Mouse (Mus musculus) heart, postnatal 36 days (tissue): ENCODE data around the gene Gm9747. TPM values are rescaled to one million over a fixed set of nuclear protein-coding genes. Genes with fewer than 3 reads are reported as not detected.
A peak's percentile ranks its signal among the peaks of the same experiment; 100 is the strongest.

Experiments
- DNase-seq, 2 experiments: peaks; one replicate each; pipeline ENCODE4 v3.0.0; 2021 to 2022
- intact Hi-C: fragments of 180-260 bp; cut with DNase I; formaldehyde crosslinking; loops from one replicate; pipeline ENCODE4 v1.15.1; 2025
- total RNA-seq, 2 experiments: library from RNA; stranded (reverse); gene quantifications; 2 replicates each; pipeline ENCODE4 v1.2.3; 2021

Gene Gm9747
- total RNA-seq, 2 experiments from 2014 or later = not detected

DNA sequence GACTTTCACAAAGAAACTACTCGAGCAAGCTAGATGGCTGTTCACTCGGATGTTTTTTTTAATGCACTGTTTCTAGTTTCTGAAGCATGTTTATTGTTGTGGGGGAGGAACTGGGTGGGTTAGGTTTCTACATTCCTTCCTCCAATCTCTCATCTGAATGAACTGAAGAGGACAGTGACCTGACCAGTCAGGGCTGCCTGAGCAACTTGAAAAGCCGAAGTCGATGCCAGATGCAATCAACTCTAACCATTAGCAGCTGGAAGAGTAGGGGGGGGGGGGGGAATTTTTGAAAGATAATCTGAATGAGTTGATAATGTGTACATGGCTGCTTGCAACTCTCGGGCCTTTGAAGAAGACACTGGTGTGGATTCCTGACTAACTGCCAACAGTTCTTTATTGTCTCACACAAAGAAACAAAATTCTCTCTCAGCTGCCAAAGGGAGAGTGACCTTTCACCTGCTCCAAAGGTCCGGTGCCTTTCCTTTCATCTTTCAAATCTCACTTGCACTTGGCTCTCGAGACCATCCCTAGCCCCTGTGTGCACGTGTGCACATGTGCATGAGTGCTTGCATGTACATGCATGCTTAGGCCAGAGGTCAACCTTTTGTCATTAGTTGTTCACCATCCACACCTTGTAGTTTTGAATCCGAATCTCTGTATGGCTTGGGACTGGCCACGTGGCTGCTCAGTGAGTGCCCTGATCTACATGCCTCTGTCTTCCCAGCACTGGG, 14.5 kb downstream of the Gm9747 start:
- DNase-seq = no peak
- intact Hi-C loops = no loop called here

DNA sequence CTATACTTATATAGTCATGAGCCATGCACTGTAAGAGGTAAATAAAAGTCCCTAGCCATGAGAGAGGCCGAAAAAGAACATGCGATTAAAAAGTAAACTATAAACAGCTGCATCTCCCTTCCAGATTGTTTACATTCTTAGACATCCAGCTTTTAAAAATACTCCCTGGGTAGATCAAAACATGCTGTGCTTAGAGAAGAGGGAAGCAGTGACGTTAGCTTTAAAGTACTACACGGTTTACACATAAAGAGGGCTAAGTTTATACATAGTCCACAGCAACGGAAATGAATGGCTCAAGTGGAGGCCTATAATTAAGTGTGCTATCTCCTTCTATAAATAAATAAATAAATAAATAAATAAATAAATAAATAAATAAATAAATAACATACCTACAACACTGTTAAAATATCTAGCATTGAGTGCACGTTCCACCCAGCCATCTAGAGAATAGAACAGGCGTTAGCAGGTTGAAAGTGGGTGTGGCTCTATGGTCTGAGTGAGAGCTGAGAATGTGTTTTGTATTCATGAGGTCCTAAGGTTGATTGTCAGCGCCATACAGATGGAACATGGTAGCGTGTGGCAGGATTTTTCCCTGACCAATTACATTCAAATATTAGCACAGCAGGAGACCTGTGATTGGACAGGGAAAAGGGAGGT, 21.0 kb downstream of the Gm9747 start:
- no peak for DNase-seq
- intact Hi-C loops = no loop called here

DNA sequence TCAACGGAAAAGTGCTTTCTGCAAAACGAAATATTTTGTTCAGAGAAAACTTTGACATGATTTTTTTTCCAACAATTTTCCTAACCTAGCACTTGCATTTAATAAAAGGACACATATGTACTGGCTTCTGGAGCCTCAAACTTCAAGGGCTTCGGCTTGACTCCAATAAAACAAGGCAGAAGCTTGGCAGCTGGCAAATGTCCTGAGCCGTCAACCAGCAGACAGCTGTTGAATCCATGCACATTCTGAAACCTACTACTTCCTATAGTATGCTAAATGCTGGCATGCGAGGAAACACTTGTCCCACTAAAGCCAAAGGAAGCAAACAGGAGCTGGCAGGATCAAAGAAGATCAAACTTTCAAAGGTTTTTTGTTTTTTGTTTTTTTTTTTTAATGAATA, 24.5 kb downstream of the Gm9747 start:
- DNase-seq = peak in 1 of 2 experiments; percentile 25
- intact Hi-C loops = no loop called here

DNA sequence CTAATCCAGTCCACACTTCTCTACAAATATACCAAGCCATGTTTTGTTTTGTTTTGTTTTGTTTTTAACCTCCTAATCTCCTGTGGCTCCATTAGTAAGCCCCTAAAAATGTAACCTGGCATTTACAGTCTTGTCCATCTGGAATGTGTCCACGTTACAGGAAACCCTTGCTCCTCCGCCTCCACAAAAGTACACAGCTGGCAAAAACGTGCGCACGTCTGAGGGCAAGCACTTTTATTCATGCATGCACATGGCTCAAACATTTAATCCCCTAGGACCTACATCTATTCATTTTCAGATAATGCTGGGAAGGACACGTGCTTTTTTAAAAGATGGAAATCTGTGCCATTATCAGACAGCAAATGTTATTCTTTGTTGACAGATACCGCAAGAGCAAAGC, 25.4 kb downstream of the Gm9747 start:
- intact Hi-C loops = no loop called here
- no peak for DNase-seq

DNA sequence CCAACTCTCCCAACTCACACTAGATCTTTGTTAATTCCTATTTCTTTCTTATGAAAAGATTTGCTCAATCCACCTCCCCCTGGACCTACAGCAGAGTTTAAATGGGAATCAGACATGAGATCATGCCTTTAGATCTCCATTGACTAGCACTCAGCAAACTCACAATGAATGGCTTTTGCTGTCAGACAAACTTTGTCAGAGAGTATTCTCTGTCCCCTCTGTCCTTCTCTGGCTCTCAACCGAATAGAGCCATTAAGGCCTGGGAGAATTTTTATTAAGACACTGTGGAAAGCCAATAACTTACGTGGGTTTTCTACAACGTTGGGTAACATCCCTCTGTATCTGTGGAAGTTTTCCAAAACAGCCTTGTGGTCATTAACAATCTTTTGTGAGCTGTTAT, 27.1 kb downstream of the Gm9747 start:
- intact Hi-C loops = no loop called here

DNA sequence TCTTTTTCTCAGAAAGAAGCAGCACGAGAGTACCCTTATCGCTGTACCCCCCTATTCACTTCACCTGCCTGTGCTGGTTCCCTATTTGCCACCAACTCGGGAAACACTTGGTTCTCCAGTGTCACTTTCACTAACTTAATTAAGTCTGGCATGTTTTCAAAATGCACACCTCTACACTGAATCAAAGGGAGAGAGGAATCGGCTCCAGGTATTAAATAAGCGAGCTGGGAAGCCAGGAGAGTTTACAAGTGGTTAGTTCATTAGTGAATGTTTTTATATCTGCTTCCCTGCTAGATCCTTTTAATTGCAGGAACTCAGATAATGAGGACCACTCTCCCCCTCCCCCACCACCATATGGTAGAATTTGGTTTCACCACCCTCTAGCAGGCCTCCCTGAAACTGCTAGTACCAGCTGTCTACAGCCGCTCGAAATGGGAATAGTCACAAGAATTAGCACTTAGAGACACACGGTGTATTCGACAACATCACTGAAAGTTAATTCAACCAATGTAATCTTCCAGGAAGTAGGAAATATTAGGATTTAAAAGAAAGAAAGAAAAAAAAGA, 28.2 kb downstream of the Gm9747 start:
- intact Hi-C loops = no loop called here
- DNase-seq = no peak

More for the DNA sequence above, 27.1 kb downstream of the Gm9747 start:
- DNase-seq = no peak

DNA sequence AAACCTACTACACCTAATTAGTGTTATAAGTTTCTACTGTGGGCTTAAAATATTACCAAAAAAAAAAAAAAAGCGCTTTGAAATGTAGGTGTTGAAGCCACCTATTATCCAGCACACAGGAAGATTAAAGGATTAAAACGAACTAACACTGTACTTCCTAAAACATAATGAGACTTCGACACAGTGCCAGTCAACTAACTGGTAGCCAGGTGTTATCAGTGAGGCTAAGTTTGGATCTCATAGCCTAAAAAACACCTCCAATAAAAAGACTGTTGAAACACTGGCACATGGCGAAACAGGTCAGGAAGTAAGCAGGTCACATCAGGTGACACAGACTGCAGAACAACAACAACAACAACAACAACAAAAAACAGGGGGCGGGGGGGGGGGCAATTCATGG, 28.7 kb downstream of the Gm9747 start:
- intact Hi-C loops = no loop called here
- DNase-seq = no peak

DNA sequence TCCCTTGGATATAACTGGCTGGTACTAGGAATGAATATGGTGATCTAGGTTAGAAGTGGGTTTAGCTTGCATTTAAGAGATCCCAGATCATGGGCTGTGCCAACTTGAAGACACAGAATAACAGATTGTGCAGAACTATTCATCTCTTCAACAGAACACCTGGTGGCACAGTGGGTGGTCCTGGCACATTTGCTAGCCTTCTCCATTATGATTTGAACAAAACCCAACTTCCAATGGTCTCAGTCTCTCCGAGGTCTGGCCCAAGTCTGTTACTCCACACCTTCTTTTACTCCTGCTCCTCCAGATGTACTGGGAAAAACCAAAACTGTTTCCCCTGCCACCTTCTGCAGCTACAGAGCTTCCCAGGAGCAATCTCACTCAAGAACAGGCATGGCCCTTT, 29.4 kb downstream of the Gm9747 start:
- DNase-seq = no peak

DNA sequence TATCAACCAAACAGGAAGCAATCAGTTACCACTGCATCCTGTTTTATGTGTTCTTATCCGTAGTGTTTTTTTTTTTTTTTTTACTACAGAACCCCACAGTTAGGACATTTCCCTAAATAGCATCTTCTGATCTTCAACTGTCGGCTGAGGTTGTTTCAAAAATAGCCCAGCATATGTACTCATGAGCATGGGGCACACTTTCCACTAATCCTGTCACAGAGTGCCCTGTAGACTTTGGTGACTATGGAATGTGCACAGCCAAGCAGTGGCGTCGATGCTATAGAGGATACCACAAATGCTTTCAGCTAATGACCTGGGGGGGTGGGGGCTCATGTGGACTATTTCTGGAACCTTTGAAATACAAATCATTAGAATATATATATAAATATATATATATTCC, 34.6 kb downstream of the Gm9747 start:
- DNase-seq = no peak
- intact Hi-C loops = no loop called here

More for the DNA sequence above, 29.4 kb downstream of the Gm9747 start:
- intact Hi-C loops = no loop called here

DNA sequence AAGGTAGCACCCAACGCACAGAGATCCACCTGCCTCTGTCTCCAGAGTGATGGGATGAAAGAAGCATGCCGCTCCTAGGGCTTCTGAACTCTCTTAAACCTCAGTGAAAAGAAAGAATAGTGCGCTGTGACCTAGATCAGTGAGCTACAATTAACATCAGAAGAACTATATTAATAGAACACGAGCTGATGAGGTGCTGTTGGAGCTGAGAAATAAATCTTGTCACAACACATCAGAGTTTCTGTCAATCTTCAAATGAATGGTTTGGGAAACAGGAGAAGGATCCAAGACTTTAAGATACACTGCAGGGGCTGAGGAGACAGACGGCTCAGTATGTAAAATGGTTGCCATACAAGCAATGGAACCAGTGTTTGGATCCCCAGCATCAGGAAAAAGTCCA, 39.3 kb downstream of the Gm9747 start:
- intact Hi-C loops = no loop called here
- DNase-seq = no peak

DNA sequence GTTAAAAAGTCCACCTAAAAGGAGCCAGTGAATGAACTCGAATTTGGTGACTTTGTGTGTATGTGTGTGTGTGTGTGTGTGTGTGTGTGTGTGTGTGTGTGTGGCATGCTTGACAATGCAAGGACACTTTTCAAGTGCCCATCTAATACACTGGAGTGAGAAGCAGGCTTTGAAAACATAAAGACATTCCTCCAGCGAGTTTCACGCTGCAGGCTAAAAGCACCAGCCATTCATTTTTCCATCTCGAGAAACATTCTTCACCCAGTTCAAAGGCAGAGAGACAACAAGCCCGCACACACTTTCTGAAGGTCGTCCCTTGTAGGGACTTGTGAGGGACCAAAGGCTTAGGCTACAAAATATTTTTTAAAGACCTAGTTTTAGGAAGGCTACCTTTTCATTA, 40.6 kb downstream of the Gm9747 start:
- intact Hi-C loops = no loop called here
- no peak for DNase-seq

DNA sequence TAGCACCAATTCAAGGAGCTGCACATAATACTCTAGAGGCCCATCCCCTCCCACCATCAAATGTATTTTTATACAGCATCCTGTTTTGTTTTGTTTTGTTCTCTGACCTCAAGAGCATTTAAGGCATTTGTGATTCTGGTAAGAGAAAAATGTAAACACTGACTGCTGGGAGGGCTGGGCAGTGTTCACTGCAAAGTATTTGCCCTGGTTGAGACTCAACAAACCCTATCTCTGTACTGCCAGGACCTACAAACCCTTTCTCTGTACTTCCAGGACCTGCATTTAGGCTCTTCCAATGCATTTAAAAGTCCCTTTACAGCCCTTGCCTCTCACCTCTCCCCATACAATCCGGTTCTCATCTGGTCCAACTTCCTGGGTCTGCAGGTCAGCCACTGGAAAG, 41.4 kb downstream of the Gm9747 start:
- no peak for DNase-seq
- intact Hi-C loops = no loop called here

DNA sequence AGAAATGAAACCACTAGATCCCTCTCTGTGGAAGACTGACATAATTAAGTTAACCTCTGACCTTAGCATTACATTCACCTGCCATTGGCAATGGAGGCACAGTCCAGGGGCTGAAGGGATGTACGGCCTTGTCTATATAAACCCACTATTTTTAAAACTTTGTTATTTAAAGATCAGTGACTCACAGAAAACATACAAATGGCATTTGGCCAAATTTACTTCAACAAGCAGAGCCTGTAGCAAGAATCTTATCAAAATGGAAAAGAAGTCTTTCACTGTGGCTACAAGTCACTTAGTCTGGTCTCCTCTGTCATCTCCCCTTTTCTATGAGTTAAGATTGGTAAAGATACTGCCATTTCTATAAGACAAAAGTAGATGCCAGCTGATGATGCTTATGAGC, 46.9 kb downstream of the Gm9747 start:
- no peak for DNase-seq
- intact Hi-C loops = no loop called here

DNA sequence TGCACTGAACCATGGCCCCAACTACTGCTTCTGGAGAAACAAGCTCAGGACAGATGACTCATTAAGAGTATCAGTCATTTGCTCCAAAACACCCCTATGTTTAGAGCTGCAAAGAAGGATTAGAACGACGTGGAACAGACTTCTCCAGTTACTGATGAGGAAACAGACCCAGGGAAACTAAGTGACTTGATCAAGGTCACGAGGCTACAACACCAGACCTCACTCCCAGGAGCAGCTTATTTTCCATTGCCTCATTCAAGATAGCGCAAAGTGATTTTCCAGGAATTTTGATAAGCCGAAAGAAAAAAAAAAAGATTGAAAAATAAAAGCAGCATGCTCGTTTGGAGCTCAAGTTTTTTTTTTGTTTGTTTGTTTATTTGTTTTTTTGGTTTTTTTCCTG, 48.9 kb downstream of the Gm9747 start:
- intact Hi-C loops = no loop called here
- no peak for DNase-seq

DNA sequence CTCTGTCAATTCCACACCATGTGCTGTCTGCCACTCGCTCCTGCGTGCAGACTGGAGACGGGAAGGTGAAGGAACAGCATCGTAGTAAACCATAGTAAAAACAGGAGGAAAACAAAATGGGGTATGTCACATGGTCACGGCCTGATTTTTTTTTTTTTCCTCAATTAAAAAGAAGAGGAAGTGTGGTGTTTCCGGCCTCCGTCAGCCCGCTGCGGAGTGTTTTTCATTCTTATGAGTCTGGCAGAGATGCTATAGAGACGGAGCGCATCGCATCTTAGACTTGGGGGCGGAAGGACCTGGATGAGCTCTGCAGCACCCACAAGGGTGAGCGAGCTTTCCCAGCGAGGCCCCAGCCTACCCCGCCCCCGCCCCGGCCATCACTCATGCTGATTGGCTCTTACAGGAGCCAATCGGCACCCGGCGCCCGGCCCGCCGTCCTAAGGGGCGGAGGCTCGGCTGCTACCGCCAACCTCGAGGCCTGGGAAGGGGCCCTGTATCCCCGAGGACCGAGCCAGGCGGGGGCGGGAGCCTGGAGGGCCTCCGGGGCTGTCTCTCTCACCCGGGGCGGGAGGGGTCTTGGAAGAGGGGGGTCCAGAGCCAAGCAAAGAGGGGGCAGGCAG, 50.2 kb downstream of the Gm9747 start:
- peak; percentile 85 to 91 for DNase-seq
- intact Hi-C loops = no loop called here

DNA sequence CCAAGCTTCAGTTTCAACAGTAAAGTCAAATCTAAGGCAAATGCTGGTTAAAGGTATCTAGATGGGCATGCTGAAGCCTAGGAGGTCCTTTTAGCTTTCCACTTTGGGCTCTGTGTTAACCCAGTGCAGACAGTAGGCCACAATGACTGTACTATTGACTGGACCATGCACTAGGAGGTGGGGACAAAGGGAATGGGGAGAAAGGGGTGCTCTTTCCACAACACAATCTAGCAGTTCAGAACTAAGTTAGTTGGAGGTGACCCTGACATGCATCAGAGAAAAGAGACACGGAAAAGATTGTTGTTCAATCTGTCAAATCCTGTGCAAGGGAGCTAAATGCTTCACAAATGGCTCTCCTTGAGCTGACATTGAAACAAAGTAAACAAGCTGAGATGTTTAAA, 51.0 kb downstream of the Gm9747 start:
- DNase-seq = peak; percentile 23 to 68
- intact Hi-C loops = loop anchor here (2.0 kb wide), 2 partner anchors 41 to 83 kb away; no protein-coding TSS in a partner anchor

DNA sequence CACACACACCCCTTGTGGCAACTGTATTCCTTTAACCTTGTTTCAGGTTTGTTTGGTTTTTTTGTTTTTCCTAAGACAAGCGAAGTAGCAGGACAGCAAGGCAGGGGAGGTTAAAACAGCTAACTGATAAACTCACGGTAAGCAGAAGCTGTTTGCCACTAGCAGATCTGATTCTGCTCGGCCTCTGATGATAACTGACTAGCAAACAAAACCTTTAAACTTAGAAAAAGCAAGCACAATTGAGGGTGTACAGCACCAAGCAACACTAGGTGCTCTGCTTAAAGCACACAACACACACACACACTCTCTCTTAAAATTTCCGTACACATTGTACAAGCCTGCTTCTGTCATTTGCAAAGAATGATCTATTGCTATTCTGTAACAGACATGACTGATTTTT, 51.5 kb downstream of the Gm9747 start:
- intact Hi-C loops = loop anchor here (2.0 kb wide), 2 partner anchors 42 to 84 kb away; no protein-coding TSS in a partner anchor
- no peak for DNase-seq
